Mouse (Mus musculus): ENCODE data around the gene Olfr1382. TPM values are rescaled to one million over a fixed set of nuclear protein-coding genes. Genes with fewer than 3 reads are reported as not detected.
"Not testable (repeated sequence)": the region's sequence is repeated elsewhere in the genome, so short reads cannot be mapped to it uniquely, and the experiment has no call there.

Gene Olfr1382
- polyA plus RNA-seq, 1 experiment from 2014 or later: not detected

DNA sequence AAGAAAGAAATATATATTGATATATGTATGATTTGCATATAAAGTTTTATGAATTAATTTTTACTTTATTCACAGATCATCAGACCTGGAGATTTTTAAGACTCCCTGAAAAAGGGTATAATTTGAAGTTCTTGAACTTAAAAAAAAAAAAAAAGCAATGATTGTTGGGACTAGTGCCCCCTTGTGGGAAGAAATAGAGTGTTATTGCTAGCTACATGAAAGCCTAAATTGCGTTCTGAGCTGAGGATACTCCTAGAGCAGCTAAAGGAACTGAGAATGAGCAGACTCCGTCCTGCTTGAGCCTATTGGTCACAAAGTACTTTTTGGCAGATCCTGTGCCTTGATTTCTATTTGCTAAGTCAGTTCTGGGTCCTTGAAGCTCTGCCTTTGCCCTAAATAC lies 47.0 kb downstream of the Olfr1382 start:
- not testable (repeated sequence) for H3K27ac ChIP-seq (ENCODE audit: low read length)
- WGBS: 41% methylated on average over 2 of the region's 2 CpGs

DNA sequence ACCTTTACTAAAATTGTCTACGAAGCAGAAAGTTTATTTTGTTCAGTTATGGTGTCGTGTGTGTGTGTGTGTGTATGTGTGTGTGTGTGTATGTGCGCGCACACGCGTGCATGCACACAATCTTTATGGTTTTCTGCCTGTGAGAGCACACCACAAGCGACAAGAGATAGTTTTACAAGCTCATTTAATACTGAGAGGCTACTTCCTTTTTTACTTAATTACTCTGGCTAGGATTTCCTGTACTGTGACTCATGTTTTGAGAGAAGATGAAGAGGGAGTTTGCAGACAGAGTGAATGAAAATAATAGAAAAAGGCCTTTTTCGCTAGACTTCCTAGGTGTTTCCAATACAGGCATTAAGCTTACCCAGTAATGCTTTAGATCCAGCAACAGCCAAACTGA lies 52.4 kb downstream of the Olfr1382 start:
- not testable (repeated sequence) for H3K9me3 ChIP-seq (ENCODE audit: low read length); H3K36me3 ChIP-seq (ENCODE audit: insufficient read depth, low read length); H3K4me3 ChIP-seq (ENCODE audit: low read length); H3K27ac ChIP-seq (ENCODE audit: low read length); ATAC-seq (ENCODE audit: low FRiP score, low TSS enrichment); H3K4me2 ChIP-seq (replicated peaks; ENCODE audit: low read depth, low read length); H3K4me1 ChIP-seq (ENCODE audit: insufficient read depth, low read length); H3K27me3 ChIP-seq (ENCODE audit: insufficient read depth, low read length); H3K9ac ChIP-seq (replicated peaks; ENCODE audit: low read length)
- 78% methylated on average over 8 of the region's 8 CpGs for WGBS

More for the DNA sequence above, 47.0 kb downstream of the Olfr1382 start:
- ATAC-seq (ENCODE audit: low FRiP score, low TSS enrichment); H3K9ac ChIP-seq (replicated peaks; ENCODE audit: low read length); H3K9me3 ChIP-seq (ENCODE audit: low read length); H3K27me3 ChIP-seq (ENCODE audit: insufficient read depth, low read length); H3K36me3 ChIP-seq (ENCODE audit: insufficient read depth, low read length); H3K4me2 ChIP-seq (replicated peaks; ENCODE audit: low read depth, low read length); H3K4me3 ChIP-seq (ENCODE audit: low read length); H3K4me1 ChIP-seq (ENCODE audit: insufficient read depth, low read length): not testable (repeated sequence)

Other genes with a start within 250 kb of the Olfr1382 start
- gene Olfr1393, start 249.9 kb upstream of the Olfr1382 start, polyA plus RNA-seq (2015; fragmentation: Nextera tagmentation; extraction: Ambion mirVana): not detected in 2 replicates
- not detected in 2 replicates for gene Olfr1392, start 243.0 kb upstream of the Olfr1382 start, polyA plus RNA-seq (2015; fragmentation: Nextera tagmentation; extraction: Ambion mirVana)
- not detected in 2 replicates for gene Olfr10, start 223.5 kb upstream of the Olfr1382 start, polyA plus RNA-seq (2015; fragmentation: Nextera tagmentation; extraction: Ambion mirVana)
- not detected in 2 replicates for gene Olfr1391, start 205.5 kb upstream of the Olfr1382 start, polyA plus RNA-seq (2015; fragmentation: Nextera tagmentation; extraction: Ambion mirVana)
- not detected in 2 replicates for gene Olfr1390, start 193.1 kb upstream of the Olfr1382 start, polyA plus RNA-seq (2015; fragmentation: Nextera tagmentation; extraction: Ambion mirVana)
- not detected in 2 replicates for gene Olfr1389, start 105.2 kb upstream of the Olfr1382 start, polyA plus RNA-seq (2015; fragmentation: Nextera tagmentation; extraction: Ambion mirVana)
- 0.05 TPM in 1 of 2 replicates, not detected in the other for gene Olfr1388, start 91.6 kb upstream of the Olfr1382 start, polyA plus RNA-seq (2015; fragmentation: Nextera tagmentation; extraction: Ambion mirVana)
- not detected in 2 replicates for gene Olfr1387, start 72.9 kb upstream of the Olfr1382 start, polyA plus RNA-seq (2015; fragmentation: Nextera tagmentation; extraction: Ambion mirVana)
- gene Olfr1386, start 63.2 kb upstream of the Olfr1382 start, polyA plus RNA-seq (2015; fragmentation: Nextera tagmentation; extraction: Ambion mirVana): not detected in 2 replicates
- gene Olfr1385, start 39.2 kb upstream of the Olfr1382 start, polyA plus RNA-seq (2015; fragmentation: Nextera tagmentation; extraction: Ambion mirVana): not detected in 2 replicates
- gene Olfr1384, start 21.5 kb upstream of the Olfr1382 start, polyA plus RNA-seq (2015; fragmentation: Nextera tagmentation; extraction: Ambion mirVana): not detected in 2 replicates
- not detected in 2 replicates for gene Olfr1383, start 8.6 kb upstream of the Olfr1382 start, polyA plus RNA-seq (2015; fragmentation: Nextera tagmentation; extraction: Ambion mirVana)
- gene Olfr1381, start 15.2 kb downstream of the Olfr1382 start, polyA plus RNA-seq (2015; fragmentation: Nextera tagmentation; extraction: Ambion mirVana): not detected in 2 replicates
- gene Olfr1380, start 28.6 kb downstream of the Olfr1382 start, polyA plus RNA-seq (2015; fragmentation: Nextera tagmentation; extraction: Ambion mirVana): not detected in 2 replicates
- gene Flt4, start 81.0 kb downstream of the Olfr1382 start, polyA plus RNA-seq (2015; fragmentation: Nextera tagmentation; extraction: Ambion mirVana): 9.7 and 11.6 TPM in 2 replicates
- not detected in 2 replicates for gene Scgb3a1, start 135.4 kb downstream of the Olfr1382 start, polyA plus RNA-seq (2015; fragmentation: Nextera tagmentation; extraction: Ambion mirVana)
- 53.7 and 65.7 TPM in 2 replicates for gene Cnot6, start 184.5 kb downstream of the Olfr1382 start, polyA plus RNA-seq (2015; fragmentation: Nextera tagmentation; extraction: Ambion mirVana)